Mouse (Mus musculus) lung, postnatal 4 days (tissue): Measurements from ENCODE around the gene C1s2.
"Not testable (repeated sequence)": the region's sequence is repeated elsewhere in the genome, so short reads cannot be mapped to it uniquely, and the experiment has no call there.

Experiments
- DNase-seq, 2 experiments: peaks; one replicate each; pipeline ENCODE4 v3.0.0; 2021

The C1s2 gene

DNA sequence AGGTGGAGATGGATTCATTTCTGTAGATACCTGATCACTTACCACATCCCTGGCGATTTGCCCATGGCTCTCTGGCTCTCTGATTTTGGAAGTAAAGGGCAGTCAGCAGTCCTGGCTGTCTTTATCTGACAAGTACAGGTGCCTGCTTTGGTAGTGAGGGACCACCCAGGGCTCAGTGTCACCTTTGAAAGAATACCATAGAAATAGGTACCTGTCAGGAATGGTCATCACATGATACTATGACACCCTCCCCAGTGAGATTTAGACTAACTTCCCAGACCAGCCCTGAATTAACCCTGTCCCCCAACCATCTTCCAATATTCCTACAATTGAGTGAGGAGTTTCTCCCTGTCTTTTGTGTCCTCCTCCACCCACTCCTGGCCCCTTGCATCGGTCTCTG is at the start of gene C1s2:
TSS of gene C1s2 (minus strand) at position 101 of the 400 bp plus-strand sequence.
- DNase-seq, result not testable (repeated sequence)

DNA sequence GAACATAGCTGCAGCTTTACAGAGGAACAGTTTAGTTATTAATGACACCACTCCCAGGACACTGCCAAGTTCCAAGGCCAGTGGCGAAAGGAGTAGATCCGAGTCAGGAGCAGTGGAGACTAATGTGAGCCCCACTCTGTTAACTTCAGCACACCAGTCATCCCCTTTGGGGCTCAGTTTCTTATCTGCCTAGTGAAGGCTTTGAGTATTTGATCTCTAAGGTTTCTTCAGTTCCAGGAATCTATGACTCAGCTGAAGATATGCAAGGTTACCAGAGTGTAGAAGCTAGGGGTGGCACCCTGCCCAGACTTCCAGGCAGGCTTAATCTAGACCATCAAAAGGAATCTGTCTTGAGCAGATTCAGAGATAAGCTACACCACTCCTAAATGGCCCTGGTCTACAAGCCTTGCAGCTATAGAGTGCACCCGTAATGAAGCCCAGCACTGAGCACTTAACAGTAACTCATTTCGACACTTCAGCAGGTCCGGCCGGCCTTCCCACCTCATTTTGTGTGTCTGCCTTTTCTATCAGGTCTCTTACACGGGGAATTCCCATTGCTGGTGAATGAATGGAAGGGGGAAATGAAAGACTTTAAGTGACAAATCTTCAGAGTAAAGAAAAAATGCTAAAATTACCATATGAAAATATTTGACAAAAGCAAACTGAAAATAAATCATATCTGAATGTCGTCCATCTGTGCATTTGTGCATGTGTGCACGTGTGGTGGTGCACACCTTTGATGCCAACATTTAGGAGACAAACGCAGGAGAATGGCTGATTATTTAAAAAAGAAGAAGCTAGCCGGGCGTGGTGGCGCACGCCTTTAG is 47.9 kb upstream of the C1s2 start:
- peak; percentile 69 to 87 for DNase-seq

DNA sequence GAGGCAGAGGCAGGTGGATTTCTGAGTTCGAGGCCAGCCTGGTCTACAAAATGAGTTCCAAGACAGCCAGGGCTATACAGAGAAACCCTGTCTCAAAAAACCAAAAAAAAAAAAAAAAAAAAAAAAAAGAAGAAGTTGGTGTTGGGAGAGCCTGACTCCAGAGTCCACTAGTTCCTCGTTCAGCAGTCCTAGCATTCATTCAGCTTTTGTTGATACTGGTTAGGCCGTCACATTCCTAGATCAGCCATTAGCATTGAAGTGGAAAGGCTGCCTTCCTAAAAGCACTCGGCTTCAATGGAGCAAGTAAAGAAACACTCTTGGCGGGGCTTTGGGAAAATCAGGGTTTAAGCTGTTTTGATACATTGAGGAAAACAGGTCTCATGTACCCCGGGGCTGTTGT is 46.4 kb upstream of the C1s2 start:
- DNase-seq, result not testable (repeated sequence)

DNA sequence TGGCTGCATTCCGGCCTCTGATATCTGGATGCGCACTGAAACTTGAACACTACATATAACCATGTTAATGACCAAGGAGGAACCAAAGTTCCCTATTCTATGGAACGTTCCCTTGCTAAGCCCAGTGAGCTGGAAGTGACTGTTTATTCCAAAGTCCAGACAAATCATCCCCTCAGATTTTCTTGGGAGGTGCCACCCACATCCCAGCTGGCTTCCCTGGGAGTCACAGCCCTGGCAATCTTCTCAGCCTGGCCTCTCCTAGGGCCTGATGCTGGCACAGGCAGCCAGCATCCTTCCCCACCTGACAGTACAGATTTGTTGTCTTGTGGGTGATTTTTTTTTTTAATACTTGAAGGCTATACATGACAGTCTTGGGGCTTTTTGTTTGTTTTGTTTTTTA is 43.6 kb upstream of the C1s2 start:
- DNase-seq, result no peak

DNA sequence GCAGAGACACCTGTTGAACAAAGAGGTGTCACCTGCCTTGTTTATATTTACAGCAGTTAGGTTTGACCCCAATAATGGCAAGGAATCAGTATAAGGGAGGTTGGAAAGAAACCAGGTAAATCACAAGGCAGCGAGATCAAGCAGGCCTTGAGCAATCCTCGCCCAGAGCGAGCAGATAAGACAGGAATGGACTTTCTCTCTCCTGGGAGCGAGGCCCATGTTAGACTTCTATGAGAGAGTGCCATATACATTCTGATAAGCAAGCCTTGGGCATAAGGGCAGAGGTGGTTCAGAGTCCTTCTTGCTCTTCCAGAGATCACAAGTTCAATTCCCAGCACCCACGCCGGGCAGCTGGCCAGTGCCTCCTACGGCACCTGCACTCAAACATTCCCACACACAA is 42.9 kb upstream of the C1s2 start:
- no peak for DNase-seq

DNA sequence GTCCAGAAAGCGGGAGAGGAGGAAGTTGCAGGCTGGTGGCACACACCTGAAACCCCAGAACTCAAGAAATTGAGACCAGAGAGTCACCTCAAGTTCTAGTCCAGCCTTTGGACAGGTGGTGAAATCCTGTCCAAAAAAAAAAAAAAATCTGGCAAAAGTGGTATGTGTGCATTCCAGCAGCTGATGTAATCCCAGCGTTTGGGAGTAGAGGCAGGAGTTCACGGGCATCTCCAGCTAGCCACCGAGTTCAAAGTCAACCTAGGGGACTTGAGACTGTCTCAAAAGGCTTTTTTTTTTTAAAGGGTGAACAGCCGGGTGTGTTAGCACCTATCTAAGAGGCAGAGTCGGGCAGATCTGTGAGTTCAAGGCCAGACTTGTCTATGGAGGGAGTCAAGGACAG is 40.3 kb upstream of the C1s2 start:
- DNase-seq, result no peak

DNA sequence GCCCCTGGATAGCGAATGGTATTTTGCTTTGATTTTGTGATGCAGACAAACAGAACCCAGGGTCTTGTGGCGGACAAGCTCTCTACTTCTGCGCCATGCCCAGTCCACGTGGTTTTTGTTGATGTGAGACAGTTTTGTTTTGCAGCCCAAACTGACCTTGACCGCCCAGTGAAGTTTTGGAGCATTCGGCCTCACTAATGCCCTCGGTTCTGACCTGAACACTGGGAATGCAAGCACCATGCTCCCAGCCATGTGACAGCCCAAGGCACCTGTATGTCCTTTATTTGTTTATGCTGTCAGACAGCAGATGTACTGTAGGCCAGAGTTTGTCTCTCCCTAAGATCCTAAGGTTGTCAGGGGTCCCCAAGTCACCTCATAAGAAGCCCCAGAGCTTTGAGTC is 38.7 kb upstream of the C1s2 start:
- no peak for DNase-seq

DNA sequence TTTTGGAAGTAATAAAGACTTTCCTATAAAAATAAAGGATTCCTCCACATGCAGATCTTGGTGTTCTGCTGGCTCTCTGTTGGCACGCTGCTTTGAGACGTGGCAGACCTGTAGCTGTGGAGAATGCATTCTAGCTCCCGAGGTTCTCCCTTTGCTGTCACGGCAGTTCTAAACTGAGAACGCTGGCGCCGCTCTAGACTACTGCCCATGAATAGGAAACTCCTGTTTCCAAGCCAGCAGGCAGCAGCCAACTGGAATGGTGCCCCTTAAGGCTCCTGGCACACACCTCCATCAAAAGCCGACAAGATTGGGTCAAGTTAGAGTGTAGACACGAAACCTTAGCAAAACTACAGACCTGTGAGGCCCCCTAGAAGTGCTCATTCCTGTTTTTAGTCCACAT is 37.7 kb upstream of the C1s2 start:
- no peak for DNase-seq

DNA sequence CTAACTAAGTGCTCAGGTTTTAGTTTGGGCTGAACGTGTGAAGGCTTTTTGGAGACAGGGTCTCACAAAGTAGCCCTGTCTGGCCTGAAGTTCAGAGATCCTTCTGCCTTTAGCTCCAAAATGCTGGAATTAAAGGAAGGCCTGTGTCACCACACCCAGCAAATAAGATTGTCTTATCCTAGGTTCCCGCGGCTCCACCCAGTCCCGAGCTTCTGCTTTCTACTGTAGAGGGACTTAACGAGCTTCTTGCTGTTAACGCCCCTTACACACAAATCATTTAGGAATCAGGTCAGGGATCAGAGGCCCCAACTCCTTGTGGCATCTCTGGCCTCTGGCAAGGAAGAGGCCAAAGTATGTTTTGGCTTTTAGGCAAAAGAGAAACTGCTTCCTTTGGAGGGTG is 36.2 kb upstream of the C1s2 start:
- peak in 1 of 2 experiments; percentile 20 for DNase-seq

DNA sequence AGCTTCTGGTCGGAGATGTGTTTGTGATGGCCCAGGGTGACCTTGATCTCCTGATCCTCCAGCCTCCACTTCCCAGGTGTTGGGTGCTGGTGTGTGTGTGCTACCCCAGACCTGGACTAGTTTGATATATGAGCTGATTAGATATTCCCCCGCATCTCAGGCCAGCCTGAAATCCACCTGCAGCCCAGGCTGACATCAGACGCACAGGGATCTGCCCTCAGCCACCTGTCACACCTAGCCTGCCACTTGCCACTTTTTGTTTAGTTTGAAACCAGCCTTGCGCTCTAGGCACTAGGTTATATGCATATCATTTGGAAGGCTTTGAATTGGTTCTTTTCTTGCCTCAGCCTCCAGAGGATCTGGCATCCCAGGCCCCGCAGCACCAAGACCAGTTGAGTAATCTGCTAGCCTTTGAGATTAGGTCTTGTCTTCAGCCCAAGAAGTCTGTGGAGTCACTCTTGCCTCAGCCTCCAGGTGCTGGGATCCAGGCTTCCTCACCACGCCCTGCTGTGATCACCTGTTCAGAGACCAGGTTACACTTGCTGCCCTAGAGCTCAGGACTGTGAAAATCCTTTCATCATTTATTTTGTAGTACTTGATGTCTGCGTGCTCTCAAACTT is 34.5 kb upstream of the C1s2 start:
- peak in 1 of 2 experiments; percentile 14 for DNase-seq

DNA sequence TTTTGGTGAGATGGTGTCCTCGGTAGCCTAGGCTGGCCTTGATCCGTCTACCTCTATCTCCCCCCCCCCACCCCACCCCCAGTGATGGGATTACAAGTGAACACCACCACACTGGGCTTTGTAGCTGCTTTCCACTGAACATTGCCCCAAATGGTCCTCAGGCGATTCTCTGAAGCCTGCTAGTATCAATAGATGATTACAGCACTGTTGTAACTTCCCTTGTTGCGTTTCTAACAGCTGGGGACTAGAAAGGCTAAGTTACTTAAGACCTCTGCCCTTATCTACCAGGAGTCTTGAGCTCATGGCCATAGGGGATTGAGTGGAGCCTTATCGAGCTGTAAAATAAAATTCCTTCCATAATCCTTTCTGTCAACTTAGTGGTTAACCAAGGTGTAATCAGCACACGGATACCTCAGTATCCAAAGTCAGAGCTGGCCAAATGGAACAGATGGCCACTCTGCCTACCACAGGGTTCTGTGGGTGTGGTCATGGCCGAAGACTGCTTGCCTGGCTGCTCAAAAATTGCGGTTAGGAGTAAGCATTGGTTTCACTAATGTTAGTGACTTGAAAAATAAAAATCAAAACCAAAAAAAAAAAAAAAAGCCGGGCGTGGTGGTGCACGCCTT is 33.5 kb upstream of the C1s2 start:
- DNase-seq, result peak in 1 of 2 experiments; percentile 3

DNA sequence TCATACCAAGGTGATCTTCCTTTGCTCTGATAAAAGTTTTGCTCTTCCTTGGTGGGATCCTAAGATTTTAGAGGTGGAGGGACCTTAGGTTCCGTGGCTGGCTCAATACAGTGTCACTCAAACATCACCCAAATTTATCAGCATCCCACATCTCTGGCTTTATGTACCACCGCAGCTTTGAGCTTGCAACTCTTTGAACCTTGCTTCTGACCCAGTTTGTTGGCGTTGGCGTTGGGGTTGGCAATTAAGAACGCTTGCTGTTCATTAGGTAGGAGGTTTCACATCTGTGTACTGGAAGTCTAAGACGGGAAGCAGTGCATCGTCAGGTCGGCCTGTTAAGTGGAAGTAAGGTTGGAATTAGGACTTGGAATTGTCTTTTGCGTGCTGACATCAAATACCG is 29.1 kb upstream of the C1s2 start:
- DNase-seq, result no peak

DNA sequence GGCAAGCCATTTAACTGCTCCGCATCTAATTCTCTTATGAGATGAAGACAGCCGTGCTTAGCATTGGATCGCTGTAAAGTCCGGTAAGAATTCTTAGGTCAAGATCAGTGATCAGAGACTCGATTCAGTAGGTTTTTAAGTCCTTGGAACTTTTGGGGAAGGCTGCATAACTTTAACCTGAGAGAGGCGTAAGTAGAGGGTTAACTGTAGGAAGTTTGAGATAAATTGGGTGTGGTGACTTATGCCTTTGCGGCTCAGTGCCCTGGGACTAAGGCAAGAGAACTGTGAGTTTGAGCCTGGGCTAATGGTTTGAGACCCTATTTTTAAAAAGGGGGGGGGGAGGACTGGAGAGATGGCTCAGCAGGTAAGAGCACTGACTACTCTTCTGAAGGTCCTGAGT is 28.4 kb upstream of the C1s2 start:
- no peak for DNase-seq

DNA sequence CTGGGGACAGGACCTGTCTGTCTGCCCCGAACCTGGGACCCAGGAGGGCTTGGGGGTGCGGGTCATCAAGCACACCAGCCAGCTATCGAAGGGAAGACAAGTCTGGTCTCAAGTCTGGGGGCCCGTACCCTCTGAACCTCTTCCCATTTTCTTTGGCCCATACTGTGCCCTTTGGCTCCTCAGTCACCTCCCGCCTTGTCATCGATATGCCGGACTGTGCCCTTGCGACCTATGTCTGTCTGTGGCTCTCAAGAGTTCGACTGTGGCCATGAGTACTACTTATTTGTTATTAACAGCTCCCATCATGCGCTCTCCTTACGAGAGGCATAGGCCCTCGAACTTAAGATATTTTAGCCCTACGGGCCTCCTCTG is 27.5 kb upstream of the C1s2 start:
- DNase-seq, result no peak

DNA sequence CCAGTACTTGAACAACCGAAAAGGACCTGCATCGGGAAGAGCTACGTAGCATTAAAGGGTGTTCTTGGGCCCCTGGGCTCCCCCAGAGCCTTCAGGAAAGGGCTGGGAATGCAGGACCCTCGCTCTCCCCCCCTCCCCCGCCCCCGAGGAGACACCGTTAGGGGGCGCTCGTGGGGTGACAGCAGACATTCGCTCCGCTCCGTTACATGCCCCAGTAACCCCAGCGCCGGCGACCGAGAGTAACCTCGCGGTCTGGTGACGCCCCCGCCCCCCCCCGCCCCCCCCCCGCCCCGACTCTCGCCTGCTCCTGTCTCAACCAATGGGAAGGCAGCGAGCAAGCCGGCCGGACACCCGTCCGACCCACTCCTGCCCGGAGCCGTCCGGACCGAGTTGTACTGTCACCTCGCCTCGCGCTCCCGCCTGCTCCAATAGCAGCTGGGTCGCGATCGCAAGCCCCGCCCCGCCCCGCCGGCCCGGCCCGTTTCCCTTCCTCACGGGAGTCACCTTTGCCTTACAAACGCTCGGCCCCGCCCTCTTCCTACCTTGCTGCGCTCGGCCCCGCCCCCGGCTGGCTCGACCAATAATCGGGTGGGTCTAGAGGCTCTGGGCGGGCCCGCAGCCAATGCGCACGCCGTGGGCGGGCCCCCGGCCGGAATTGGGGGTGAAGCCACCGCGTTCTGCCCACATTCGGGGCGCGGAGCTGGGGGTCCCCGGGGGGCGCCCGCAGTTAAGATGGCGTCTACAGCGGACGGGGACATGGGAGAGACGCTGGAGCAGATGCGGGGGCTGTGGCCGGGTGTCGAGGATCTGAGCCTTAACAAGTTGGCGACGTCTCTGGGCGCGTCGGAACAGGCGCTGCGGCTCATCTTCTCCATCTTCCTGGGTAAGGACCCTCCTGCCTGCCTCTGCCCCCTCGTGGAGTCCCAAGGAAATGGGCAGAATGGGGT is 26.9 kb upstream of the C1s2 start, which contains the start of gene Lpcat3:
TSS of gene Lpcat3 (plus strand) at position 551 of the 947 bp plus-strand sequence.
- peak; percentile 99 for DNase-seq

DNA sequence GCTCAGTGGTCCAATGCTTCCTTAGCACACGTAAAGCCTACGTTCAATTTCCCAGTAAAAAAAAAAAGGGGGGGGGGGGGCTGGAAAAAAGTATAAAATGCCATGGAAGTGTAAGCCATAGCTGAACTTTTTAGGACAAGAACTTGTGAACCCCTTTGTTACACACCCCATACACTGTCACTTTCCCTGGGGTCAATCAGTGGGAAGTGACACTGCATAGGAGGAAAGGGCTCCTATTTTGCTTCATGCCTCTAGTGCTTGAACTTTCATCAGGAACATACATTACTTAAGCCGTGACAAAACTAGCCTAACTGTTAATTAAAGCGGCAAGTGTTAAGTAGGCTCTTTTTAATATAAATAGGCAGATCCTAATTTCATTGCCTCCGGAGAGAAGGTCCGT is 26.1 kb upstream of the C1s2 start:
- no peak for DNase-seq

DNA sequence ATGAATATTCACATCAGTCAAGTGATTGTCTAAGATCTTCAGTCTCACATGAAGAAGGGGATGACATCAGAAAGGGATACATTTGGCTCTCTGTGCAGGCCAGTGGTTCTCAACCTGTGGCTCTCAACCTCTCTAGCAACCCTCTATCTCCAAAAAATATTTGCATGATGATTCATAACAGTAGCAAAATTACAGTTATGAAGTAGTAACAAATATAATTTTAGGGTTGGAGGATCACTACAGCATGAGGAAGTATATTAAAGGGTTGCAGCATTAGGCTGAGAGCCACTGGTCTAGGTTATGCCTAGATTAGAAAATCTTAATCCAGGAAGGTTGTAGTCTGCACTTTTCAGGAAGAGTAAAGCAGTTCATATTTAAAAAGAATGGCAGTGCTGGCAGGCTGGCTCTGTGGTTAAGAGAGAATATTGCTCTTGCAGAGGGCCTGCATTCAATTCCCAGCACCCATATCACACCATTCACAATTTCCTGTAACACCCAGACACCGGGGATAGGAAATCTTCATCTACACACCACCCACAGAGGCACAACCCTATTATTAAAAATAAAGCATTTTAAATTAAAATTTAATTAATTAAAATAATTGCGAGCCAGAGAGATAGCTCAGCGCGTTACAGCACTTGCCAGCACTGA is 25.4 kb upstream of the C1s2 start:
- DNase-seq, result no peak

DNA sequence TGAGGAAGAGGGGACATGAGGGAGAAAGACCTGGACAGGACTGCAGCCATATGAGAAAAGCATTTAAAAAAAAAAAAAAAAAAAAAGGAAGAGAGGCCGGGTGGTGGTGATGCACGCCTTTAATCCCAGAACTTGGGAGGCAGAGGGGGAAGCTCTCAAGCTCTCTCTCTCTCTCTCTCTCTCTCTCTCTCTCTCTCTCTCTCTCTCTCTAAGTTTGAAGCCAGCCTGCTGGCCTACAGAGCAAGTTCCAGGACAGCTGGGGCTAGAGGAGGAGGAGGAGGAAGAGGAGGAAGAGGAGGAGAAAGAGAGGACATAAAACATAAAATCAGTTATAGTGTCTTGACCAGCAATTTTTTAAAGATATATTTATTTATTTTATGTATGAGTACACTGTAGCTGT is 22.2 kb upstream of the C1s2 start:
- DNase-seq, result no peak

DNA sequence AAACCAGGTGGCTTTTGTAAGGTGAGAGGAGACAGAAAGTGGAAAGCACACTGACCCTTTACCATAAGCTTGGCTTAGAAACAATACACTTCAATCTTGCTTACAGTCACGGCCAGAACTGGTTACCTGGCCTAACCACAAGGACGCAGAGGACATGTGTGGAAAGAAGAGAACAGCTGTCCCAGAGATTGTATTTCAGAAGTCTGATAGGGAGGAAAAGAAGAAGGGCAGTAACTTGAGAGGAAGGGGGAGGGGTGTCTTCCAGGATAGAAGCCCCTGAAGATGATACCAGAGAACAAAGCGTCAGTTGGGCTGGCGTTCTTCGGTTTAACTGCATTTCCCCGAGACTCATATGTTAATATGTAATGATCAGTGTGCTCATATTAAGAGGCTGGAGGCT is 20.0 kb upstream of the C1s2 start:
- DNase-seq, result no peak

DNA sequence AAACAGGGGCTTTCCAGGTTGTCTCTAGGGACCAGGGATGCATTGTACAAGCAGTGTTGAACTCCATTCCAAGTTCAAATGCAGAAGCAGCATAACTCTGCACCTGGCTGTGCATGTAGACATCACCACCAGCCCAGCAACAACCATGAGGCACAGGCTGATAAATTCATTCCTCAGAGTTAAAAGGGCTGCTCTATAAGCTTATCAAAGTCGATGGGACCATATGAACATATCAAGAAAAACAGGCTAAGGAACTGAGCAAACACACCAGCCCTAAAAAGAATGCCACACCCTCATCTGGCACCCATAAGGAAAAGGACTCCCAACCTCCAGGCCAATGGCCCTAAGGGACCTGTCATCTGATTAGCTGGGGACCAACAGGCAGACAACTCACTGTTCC is 10.5 kb upstream of the C1s2 start:
- no peak for DNase-seq

DNA sequence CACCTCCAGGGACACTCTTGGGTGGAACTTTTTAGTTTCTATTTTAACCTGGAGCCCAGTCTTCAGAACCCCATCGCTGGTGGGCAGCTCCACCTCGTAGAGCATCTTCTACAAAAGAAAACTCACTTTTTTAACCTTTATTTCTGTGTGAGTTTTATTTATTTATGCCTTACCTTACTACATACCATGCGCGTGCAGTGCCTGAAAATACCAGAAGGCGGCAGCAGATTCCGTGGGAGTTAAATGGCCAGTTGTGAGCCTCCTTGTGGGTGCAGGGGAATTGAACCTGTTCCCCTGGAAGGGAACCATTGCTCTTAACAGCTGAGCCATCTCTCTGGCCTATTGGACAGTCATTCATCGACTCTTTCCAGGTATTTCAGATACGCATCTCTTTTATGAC is 5.1 kb upstream of the C1s2 start:
- DNase-seq, result peak; percentile 52 to 79

DNA sequence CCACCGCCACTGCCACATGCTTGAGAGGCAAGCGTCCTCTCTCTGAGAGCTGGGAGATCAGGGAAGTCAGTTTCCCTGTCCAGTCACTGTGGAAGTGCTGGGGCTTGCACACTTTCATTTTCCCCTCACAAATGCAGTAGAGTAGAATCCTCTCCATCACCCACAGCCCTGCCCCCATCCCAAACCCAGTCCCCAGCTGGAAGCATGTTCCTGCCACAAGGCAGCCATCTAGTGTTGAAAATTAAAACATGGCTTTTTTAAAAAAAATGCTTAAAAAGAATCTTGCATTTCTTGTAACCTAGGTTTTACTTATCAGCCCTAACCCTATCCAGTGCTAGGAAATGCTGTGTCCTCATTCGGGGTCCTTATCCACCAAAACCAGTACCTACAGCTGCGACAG is 4.2 kb upstream of the C1s2 start:
- no peak for DNase-seq
